Mouse (Mus musculus): ENCODE measurements at regions not wholly inside any gene's neighbourhood (a gene's known extent, or its start where the extent isn't known, plus 50 kb on each side); places are given as distances from the start of the nearest gene placed in this dataset.
"Not testable (repeated sequence)": the region's sequence is repeated elsewhere in the genome, so short reads cannot be mapped to it uniquely, and the experiment has no call there.

DNA sequence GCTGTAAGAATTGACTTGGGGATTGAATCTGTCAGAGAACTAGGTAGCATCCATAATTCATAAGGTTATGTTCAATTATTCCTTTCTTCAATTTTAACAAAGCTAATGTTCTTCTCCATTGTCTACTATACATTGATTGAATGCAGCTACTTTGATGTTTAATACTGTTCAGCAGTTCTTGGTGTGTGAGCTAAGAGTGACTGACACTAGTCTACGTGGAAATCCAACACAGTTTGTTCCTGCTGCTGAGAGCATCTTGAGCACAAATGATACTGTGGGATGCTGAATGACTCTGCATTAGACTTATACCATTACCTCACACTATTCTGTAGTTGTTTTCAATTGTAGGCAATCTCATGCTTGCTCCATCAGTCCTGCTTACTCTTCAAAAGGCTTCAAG, 249.4 kb upstream of the Akr1e1 start:
- H3K27me3 ChIP-seq (ENCODE audit: control insufficient read depth, insufficient read depth, low read length) = no peaks in the 10 kb centered on the region
- no peaks in the 10 kb centered on the region for H3K9me3 ChIP-seq (ENCODE audit: control insufficient read depth, low read length)
- no peak overlapping the region for H3K27ac ChIP-seq
- ATAC-seq (ENCODE audit: low FRiP score) (no peak), DNase-seq (ENCODE audit: low spot score) (no peak)
- no peak overlapping the region for H3K9ac ChIP-seq
- H3K4me1 ChIP-seq (replicated peaks; ENCODE audit: control insufficient read depth, insufficient read depth, low read length) = no peaks in the 10 kb centered on the region
- WGBS = 30% methylated on average over 1 of the region's 1 CpGs
- H3K4me3 ChIP-seq (replicated peaks; ENCODE audit: low read length) = no peak overlapping the region
- H3K36me3 ChIP-seq (replicated peaks; ENCODE audit: control insufficient read depth, insufficient read depth) = no peaks in the 10 kb centered on the region
- no peak overlapping the region for H3K4me2 ChIP-seq (replicated peaks)

DNA sequence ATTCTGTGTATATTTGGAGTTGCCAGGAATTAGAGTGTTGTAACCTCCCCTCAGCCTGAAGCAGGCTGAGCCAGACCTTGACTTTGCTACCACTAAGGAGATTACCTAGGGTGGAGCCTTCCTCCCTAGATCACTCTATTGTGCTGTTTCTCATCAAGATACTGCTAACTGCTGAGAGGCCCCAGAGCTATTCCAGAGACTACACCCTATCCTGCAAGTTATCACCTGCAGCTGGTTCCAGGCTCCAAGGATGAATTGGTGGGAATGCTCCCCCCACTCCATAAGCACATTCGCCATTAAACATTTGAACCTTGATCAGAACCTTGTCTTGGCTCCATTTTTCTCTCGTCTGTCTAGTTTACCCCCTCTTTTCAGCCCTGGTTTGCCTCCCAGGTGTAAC, 230.5 kb upstream of the Akr1e1 start:
- not testable (repeated sequence) for H3K9ac ChIP-seq; H3K27me3 ChIP-seq (ENCODE audit: control insufficient read depth, insufficient read depth, low read length); H3K9me3 ChIP-seq (ENCODE audit: control insufficient read depth, low read length); H3K4me2 ChIP-seq (replicated peaks); H3K36me3 ChIP-seq (replicated peaks; ENCODE audit: control insufficient read depth, insufficient read depth); H3K27ac ChIP-seq; H3K4me3 ChIP-seq (replicated peaks; ENCODE audit: low read length); DNase-seq (ENCODE audit: low spot score); H3K4me1 ChIP-seq (replicated peaks; ENCODE audit: control insufficient read depth, insufficient read depth, low read length); ATAC-seq (ENCODE audit: low FRiP score)
- WGBS = 86% methylated on average over 2 of the region's 2 CpGs

DNA sequence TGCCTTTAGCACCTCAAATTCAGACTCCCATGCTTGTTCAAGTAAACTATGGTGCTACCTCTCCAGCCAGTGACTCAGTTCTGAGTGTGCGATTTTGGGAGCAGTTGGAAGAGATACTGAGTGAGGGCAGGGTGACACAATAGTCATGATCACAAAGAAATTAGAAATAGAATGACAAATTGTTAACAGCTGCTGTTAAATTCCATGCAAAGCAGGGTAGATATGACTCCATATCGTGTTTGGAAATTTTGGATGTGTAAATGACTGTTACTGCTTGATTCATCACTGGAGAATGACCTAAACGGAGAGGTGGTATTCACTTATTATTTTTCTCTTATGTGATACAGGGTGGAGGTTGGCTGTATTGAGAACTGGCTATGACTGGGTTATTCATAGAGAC, 217.8 kb upstream of the Akr1e1 start:
- no peak overlapping the region for H3K27ac ChIP-seq
- no peak for DNase-seq (ENCODE audit: low spot score)
- H3K27me3 ChIP-seq (ENCODE audit: control insufficient read depth, insufficient read depth, low read length) = no peaks in the 10 kb centered on the region
- no peaks in the 10 kb centered on the region for H3K36me3 ChIP-seq (replicated peaks; ENCODE audit: control insufficient read depth, insufficient read depth)
- H3K4me1 ChIP-seq (replicated peaks; ENCODE audit: control insufficient read depth, insufficient read depth, low read length) = no peaks in the 10 kb centered on the region
- no peaks in the 10 kb centered on the region for H3K9me3 ChIP-seq (ENCODE audit: control insufficient read depth, low read length)
- 90% methylated on average over 3 of the region's 3 CpGs for WGBS
- no peak for ATAC-seq (ENCODE audit: low FRiP score)
- no peak overlapping the region for H3K4me2 ChIP-seq (replicated peaks)
- no peak overlapping the region for H3K4me3 ChIP-seq (replicated peaks; ENCODE audit: low read length)
- no peak overlapping the region for H3K9ac ChIP-seq

DNA sequence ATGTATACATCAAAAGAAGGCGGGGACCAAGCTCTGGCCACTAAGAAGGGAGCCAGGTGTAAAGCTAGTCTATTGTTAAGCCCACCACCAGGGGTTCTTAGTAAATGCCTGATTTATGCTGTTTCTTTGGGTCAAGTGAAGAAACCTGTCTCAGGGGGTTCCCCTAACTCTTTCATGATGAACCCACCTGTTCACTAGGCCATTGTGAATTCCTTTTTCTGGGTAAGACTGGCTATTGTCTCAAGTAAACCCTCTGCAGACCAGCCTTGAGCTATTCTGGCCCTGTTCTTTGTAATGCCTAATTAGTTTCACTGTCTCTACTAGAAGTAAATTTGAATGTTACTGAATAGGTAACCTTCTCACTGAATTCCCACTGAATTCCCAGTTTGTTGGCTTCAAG, 216.8 kb upstream of the Akr1e1 start:
- ATAC-seq (ENCODE audit: low FRiP score); H3K4me2 ChIP-seq (replicated peaks); H3K27me3 ChIP-seq (ENCODE audit: control insufficient read depth, insufficient read depth, low read length); H3K9ac ChIP-seq; H3K4me1 ChIP-seq (replicated peaks; ENCODE audit: control insufficient read depth, insufficient read depth, low read length); H3K9me3 ChIP-seq (ENCODE audit: control insufficient read depth, low read length); H3K27ac ChIP-seq; H3K4me3 ChIP-seq (replicated peaks; ENCODE audit: low read length); H3K36me3 ChIP-seq (replicated peaks; ENCODE audit: control insufficient read depth, insufficient read depth); DNase-seq (ENCODE audit: low spot score): not testable (repeated sequence)
- WGBS = 90% methylated on average over 1 of the region's 1 CpGs

DNA sequence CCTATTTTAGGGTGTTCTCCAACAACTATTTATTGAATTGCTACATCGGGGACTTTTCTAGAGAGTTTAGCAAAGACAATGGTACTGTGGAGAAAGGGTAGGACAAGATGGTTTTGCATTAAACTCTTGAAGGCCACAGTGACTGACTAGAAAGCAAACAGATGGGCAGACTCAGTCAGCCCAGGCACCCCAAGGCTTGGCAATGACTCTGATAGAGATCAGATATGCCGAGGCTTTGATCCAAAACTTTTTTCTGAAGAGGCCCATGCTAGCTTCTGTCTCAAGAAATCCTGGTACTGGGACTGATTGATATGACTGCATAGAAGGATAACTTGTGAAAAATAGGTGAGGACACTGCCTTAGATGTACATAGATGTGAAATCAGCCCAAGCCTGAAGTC, 197.9 kb upstream of the Akr1e1 start:
- no peak overlapping the region for H3K9ac ChIP-seq
- H3K4me1 ChIP-seq (replicated peaks; ENCODE audit: control insufficient read depth, insufficient read depth, low read length) = no peaks in the 10 kb centered on the region
- H3K4me2 ChIP-seq (replicated peaks) = no peak overlapping the region
- no peak overlapping the region for H3K4me3 ChIP-seq (replicated peaks; ENCODE audit: low read length)
- ATAC-seq (ENCODE audit: low FRiP score) (no peak), DNase-seq (ENCODE audit: low spot score) (no peak)
- H3K36me3 ChIP-seq (replicated peaks; ENCODE audit: control insufficient read depth, insufficient read depth) = no peaks in the 10 kb centered on the region
- H3K27me3 ChIP-seq (ENCODE audit: control insufficient read depth, insufficient read depth, low read length) = no peaks in the 10 kb centered on the region
- WGBS = 91% methylated on average over 2 of the region's 2 CpGs
- no peaks in the 10 kb centered on the region for H3K9me3 ChIP-seq (ENCODE audit: control insufficient read depth, low read length)
- no peak overlapping the region for H3K27ac ChIP-seq

DNA sequence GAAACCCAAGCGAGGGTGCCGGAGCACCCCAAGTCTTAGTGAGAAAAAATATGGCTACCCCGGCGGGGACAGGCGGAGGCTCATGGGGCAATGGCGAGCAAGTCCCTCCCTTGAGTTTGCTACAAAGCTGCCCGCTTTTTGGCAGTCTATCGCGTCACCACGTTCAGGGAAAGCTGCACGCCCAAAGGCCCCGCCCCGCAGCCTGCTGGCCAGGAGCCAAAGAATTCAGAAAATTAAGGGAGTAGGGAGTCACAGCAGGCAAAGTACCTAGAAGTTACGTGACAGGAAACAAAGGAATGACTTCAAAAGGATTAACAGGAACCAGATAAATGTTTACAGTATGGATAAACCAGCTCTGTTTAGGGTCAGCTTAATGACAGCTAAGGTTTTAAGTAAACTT, 191.7 kb upstream of the Akr1e1 start:
- no peak overlapping the region for H3K9ac ChIP-seq
- H3K27ac ChIP-seq = no peak overlapping the region
- no peaks in the 10 kb centered on the region for H3K36me3 ChIP-seq (replicated peaks; ENCODE audit: control insufficient read depth, insufficient read depth)
- no peak overlapping the region for H3K4me3 ChIP-seq (replicated peaks; ENCODE audit: low read length)
- no peak for DNase-seq (ENCODE audit: low spot score)
- H3K27me3 ChIP-seq (ENCODE audit: control insufficient read depth, insufficient read depth, low read length) = no peaks in the 10 kb centered on the region
- H3K4me2 ChIP-seq (replicated peaks) = no peak overlapping the region
- 93% methylated on average over 14 of the region's 14 CpGs for WGBS
- peaks cover 12% of the 10 kb centered on the region for H3K9me3 ChIP-seq (ENCODE audit: control insufficient read depth, low read length)
- ATAC-seq (ENCODE audit: low FRiP score) = no peak
- H3K4me1 ChIP-seq (replicated peaks; ENCODE audit: control insufficient read depth, insufficient read depth, low read length) = no peaks in the 10 kb centered on the region

DNA sequence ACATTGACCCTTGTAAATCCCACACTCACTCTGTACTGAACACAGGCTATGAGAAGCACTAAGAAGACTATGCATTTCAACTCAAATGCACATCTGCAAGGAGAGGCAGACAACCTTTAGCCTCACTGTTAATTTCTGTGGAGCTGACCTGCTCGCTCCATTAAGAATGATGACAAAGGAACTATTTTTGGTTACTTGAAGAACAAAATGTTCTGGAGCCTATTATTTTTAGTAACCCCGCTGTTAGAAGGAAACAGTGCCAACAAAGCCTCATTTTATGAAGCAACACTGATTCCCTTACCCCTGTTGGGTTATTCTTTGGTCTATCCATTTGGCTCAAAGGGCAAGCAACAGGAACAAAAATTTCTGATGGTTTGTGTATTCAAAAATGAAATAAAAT, 182.2 kb upstream of the Akr1e1 start:
- no peak overlapping the region for H3K9ac ChIP-seq
- no peaks in the 10 kb centered on the region for H3K4me1 ChIP-seq (replicated peaks; ENCODE audit: control insufficient read depth, insufficient read depth, low read length)
- no peaks in the 10 kb centered on the region for H3K27me3 ChIP-seq (ENCODE audit: control insufficient read depth, insufficient read depth, low read length)
- H3K4me2 ChIP-seq (replicated peaks) = no peak overlapping the region
- H3K27ac ChIP-seq = no peak overlapping the region
- ATAC-seq (ENCODE audit: low FRiP score) (no peak), DNase-seq (ENCODE audit: low spot score) (no peak)
- no peaks in the 10 kb centered on the region for H3K9me3 ChIP-seq (ENCODE audit: control insufficient read depth, low read length)
- no peak overlapping the region for H3K4me3 ChIP-seq (replicated peaks; ENCODE audit: low read length)
- no peaks in the 10 kb centered on the region for H3K36me3 ChIP-seq (replicated peaks; ENCODE audit: control insufficient read depth, insufficient read depth)
- 80% methylated on average over 2 of the region's 2 CpGs for WGBS

DNA sequence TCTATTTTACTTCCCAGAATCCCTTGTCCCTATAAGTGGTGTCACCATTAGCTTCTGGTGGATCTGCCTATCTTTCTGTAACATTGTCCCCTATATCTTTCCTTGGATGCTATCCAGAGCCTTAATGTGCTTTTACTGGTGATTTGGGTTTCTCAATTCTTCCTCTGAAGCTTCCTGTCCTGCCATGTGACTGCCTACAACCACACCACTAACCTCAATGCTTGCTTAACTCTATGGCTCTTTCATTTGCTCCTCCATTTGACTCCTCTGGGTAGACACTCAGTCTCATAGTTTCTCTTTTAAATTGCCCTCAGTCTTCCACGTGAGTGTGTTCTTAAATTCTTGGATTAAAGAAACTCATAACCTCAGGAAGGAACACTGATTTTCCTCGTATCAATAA, 181.4 kb upstream of the Akr1e1 start:
- Histone ChIP-seq H3K4me2 (replicated peaks) (no peak overlapping the region), H3K9me3 (ENCODE audit: control insufficient read depth, low read length) (no peaks in the 10 kb centered on the region), H3K36me3 (replicated peaks; ENCODE audit: control insufficient read depth, insufficient read depth) (no peaks in the 10 kb centered on the region), H3K4me1 (replicated peaks; ENCODE audit: control insufficient read depth, insufficient read depth, low read length) (no peaks in the 10 kb centered on the region), H3K27me3 (ENCODE audit: control insufficient read depth, insufficient read depth, low read length) (no peaks in the 10 kb centered on the region), H3K4me3 (replicated peaks; ENCODE audit: low read length) (no peak overlapping the region), H3K27ac (no peak overlapping the region), H3K9ac (no peak overlapping the region)
- ATAC-seq (ENCODE audit: low FRiP score) (no peak), DNase-seq (ENCODE audit: low spot score) (no peak)
- WGBS = 71% methylated on average over 2 of the region's 2 CpGs

DNA sequence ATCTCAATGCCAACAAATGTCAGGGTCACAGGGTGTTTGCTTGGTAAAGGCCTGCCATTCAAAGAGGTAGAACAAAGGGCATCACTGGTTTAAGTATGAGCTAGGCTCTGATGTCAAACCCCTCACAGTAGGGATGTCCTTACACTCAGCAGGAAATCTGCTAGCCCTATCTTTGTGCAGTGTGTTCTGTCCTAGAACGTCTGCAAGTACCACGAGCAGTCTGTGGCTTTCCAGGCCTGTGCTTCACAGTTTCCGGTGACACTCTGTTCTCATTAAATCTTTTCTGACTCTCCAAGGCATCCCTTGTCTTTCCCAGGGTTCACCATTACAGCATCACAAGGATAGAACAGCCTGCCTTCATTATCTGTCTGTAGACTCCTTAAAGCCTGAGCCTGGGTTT, 174.3 kb upstream of the Akr1e1 start:
- H3K4me3 ChIP-seq (replicated peaks; ENCODE audit: low read length) = no peak overlapping the region
- no peak overlapping the region for H3K9ac ChIP-seq
- H3K4me1 ChIP-seq (replicated peaks; ENCODE audit: control insufficient read depth, insufficient read depth, low read length) = no peaks in the 10 kb centered on the region
- H3K9me3 ChIP-seq (ENCODE audit: control insufficient read depth, low read length) = no peaks in the 10 kb centered on the region
- ATAC-seq (ENCODE audit: low FRiP score) = no peak
- no peak overlapping the region for H3K4me2 ChIP-seq (replicated peaks)
- no peak overlapping the region for H3K27ac ChIP-seq
- no peaks in the 10 kb centered on the region for H3K27me3 ChIP-seq (ENCODE audit: control insufficient read depth, insufficient read depth, low read length)
- WGBS = 44% methylated on average over 3 of the region's 3 CpGs
- no peaks in the 10 kb centered on the region for H3K36me3 ChIP-seq (replicated peaks; ENCODE audit: control insufficient read depth, insufficient read depth)
- DNase-seq (ENCODE audit: low spot score) = no peak

DNA sequence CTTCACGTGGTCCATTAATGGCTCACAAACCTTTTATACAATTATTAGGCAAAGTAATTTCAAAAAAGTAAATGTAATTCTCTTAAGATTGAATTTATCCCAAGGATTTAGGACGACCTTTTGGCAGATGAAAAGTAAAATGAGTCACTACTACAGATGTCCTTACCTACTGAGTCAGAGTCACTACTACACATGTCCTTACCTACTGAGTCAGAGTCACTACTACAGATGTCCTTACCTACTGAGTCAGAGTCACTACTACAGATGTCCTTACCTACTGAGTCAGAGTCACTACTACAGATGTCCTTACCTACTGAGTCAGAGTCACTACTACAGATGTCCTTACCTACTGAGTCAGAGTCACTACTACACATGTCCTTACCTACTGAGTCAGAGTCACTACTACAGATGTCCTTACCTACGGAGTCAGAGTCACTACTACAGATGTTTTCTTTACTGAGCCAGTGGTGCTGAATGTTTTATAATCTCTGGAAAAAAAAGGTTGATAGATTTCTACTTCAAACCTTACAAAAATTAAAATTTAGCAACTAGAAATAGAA, 169.4 kb upstream of the Akr1e1 start:
- H3K27me3 ChIP-seq (ENCODE audit: control insufficient read depth, insufficient read depth, low read length); H3K9ac ChIP-seq; H3K4me3 ChIP-seq (replicated peaks; ENCODE audit: low read length); H3K36me3 ChIP-seq (replicated peaks; ENCODE audit: control insufficient read depth, insufficient read depth); H3K4me2 ChIP-seq (replicated peaks); ATAC-seq (ENCODE audit: low FRiP score); H3K9me3 ChIP-seq (ENCODE audit: control insufficient read depth, low read length); DNase-seq (ENCODE audit: low spot score); H3K27ac ChIP-seq; H3K4me1 ChIP-seq (replicated peaks; ENCODE audit: control insufficient read depth, insufficient read depth, low read length): not testable (repeated sequence)
- WGBS = 78% methylated on average over 3 of the region's 3 CpGs
